17 mouse cellular contexts compared by ENCODE assay signal in genomic region chr2:144418062-144418461, GRCm38 (mm10). TPM values are rescaled to one million over a fixed set of nuclear protein-coding genes. Genes with fewer than 3 reads are reported as not detected.
A peak's percentile ranks its signal among the peaks of the same experiment; 100 is the strongest.
DNase-seq lines count a peak whose midpoint lies in the region; ATAC-seq and TF ChIP-seq lines count a peak whose summit lies in the region.
"Had no signal": no experiment of that assay in that cellular context is flagged by ENCODE, and none has a peak within 500 bp of the region (broad histone marks: within the 10 kb centered on the region; RNA-seq: fewer than 3 reads in every experiment).

No protein-coding gene starts in this region.

- H3K36me3 ChIP-seq in midbrain, embryonic 14.5 days (ENCODE audit: control insufficient read depth, insufficient read depth, low read length), result peaks cover 4% of the 10 kb centered on the region; the same call in 1 of the 2 replicates
- H3K36me3 ChIP-seq in midbrain, postnatal 0 days (ENCODE audit: insufficient read depth, low read length), result no peaks in the 10 kb centered on the region
- H3K36me3 ChIP-seq in forebrain, embryonic 15.5 days, result no peaks in the 10 kb centered on the region; the same call in 1 of the 2 replicates
- no peaks in the 10 kb centered on the region for H3K36me3 ChIP-seq in kidney, embryonic 16.5 days (ENCODE audit: insufficient read depth, low read length)
- no peaks in the 10 kb centered on the region for H3K36me3 ChIP-seq in liver, embryonic 11.5 days (ENCODE audit: control insufficient read depth, insufficient read depth, low read length)
- H3K36me3 ChIP-seq: stomach, embryonic 15.5 days had no signal

- intact Hi-C loops in left cerebral cortex, postnatal 14 days (cut with DNase I), result no loop called here

- H3K27ac ChIP-seq in midbrain, embryonic 14.5 days (replicated peaks; ENCODE audit: low read depth, low read length), result no peak overlapping the region
- no peak overlapping the region for H3K27ac ChIP-seq in midbrain, postnatal 0 days (ENCODE audit: low read depth, low read length)
- H3K27ac ChIP-seq in forebrain, embryonic 15.5 days (replicated peaks), result no peak overlapping the region
- H3K27ac ChIP-seq in kidney, embryonic 16.5 days (ENCODE audit: low read length), result peak overlapping the region; percentile 44; the same call in 1 of the 2 replicates
- no peak overlapping the region for H3K27ac ChIP-seq in liver, embryonic 11.5 days (ENCODE audit: low read depth, low read length)
- H3K27ac ChIP-seq: limb, embryonic 13.5 days; stomach, embryonic 15.5 days had no signal

- H3K9ac ChIP-seq in midbrain, embryonic 14.5 days (replicated peaks; ENCODE audit: low read length), result no peak overlapping the region
- no peak overlapping the region for H3K9ac ChIP-seq in midbrain, postnatal 0 days (replicated peaks; ENCODE audit: low read length, poor library complexity, severe bottlenecking)
- no peak overlapping the region for H3K9ac ChIP-seq in forebrain, embryonic 15.5 days (replicated peaks)
- no peak overlapping the region for H3K9ac ChIP-seq in kidney, embryonic 16.5 days (replicated peaks; ENCODE audit: low read length)
- no peak overlapping the region for H3K9ac ChIP-seq in liver, embryonic 11.5 days (ENCODE audit: low read depth, low read length)
- H3K9ac ChIP-seq: limb, embryonic 13.5 days; stomach, embryonic 15.5 days had no signal

- H3K4me1 ChIP-seq in midbrain, embryonic 14.5 days (ENCODE audit: control insufficient read depth, insufficient read depth, low read length), result peaks cover 6% of the 10 kb centered on the region; the same call in 1 of the 2 replicates
- 0 out of 2 replicates have a peak, but pooled peaks cover 2% of the 10 kb centered on the region for H3K4me1 ChIP-seq in midbrain, postnatal 0 days (ENCODE audit: insufficient read depth, low read length)
- H3K4me1 ChIP-seq in forebrain, embryonic 15.5 days, result peaks cover 5% of the 10 kb centered on the region
- H3K4me1 ChIP-seq in kidney, embryonic 16.5 days (ENCODE audit: insufficient read depth, low read length), result no peaks in the 10 kb centered on the region
- H3K4me1 ChIP-seq in liver, embryonic 11.5 days (replicated peaks; ENCODE audit: control insufficient read depth, insufficient read depth, low read length), result no peaks in the 10 kb centered on the region
- H3K4me1 ChIP-seq: stomach, embryonic 15.5 days had no signal

- TF ChIP-seq CTCF in midbrain, postnatal 0 days (IDR thresholded peaks at IDR 0.05), result no peak

- H3K4me3 ChIP-seq in midbrain, embryonic 14.5 days (replicated peaks; ENCODE audit: low read depth, low read length), result no peak overlapping the region
- no peak overlapping the region for H3K4me3 ChIP-seq in midbrain, postnatal 0 days (ENCODE audit: low read depth, low read length)
- H3K4me3 ChIP-seq in forebrain, embryonic 15.5 days, result no peak overlapping the region
- no peak overlapping the region for H3K4me3 ChIP-seq in kidney, embryonic 16.5 days (ENCODE audit: low read length)
- H3K4me3 ChIP-seq in liver, embryonic 11.5 days (ENCODE audit: low read depth, low read length), result no peak overlapping the region
- H3K4me3 ChIP-seq: limb, embryonic 13.5 days; stomach, embryonic 15.5 days had no signal

- WGBS in midbrain, embryonic 14.5 days, result 27% methylated on average over 2 of the region's 2 CpGs
- WGBS in midbrain, postnatal 0 days, result 23% methylated on average over 2 of the region's 2 CpGs
- 23% methylated on average over 2 of the region's 2 CpGs for WGBS in forebrain, embryonic 15.5 days
- WGBS in kidney, embryonic 16.5 days, result 10% methylated on average over 2 of the region's 2 CpGs
- WGBS in liver, embryonic 11.5 days, result 43% methylated on average over 2 of the region's 2 CpGs

- H3K4me2 ChIP-seq in midbrain, embryonic 14.5 days (ENCODE audit: low read length), result no peak overlapping the region
- H3K4me2 ChIP-seq in midbrain, postnatal 0 days (ENCODE audit: low read depth, low read length, poor library complexity, severe bottlenecking), result no peak overlapping the region
- H3K4me2 ChIP-seq in forebrain, embryonic 15.5 days (replicated peaks), result no peak overlapping the region
- H3K4me2 ChIP-seq in kidney, embryonic 16.5 days (replicated peaks; ENCODE audit: low read depth, low read length), result no peak overlapping the region
- H3K4me2 ChIP-seq in liver, embryonic 11.5 days, result no peak overlapping the region
- H3K4me2 ChIP-seq: limb, embryonic 13.5 days; stomach, embryonic 15.5 days had no signal

- ATAC-seq in midbrain, embryonic 14.5 days (ENCODE audit: low FRiP score, low TSS enrichment), result no peak; the same call in 1 of the 2 replicates
- ATAC-seq in midbrain, postnatal 0 days (ENCODE audit: low FRiP score), result no peak
- peak; percentile 30; the same call in 1 of the 2 replicates for ATAC-seq in forebrain, embryonic 15.5 days (replicated peaks)
- peak; percentile 55 for ATAC-seq in kidney, embryonic 16.5 days (ENCODE audit: low FRiP score, low TSS enrichment)
- ATAC-seq in liver, embryonic 11.5 days (replicated peaks; ENCODE audit: low FRiP score), result no peak

- no peaks in the 10 kb centered on the region for H3K27me3 ChIP-seq in midbrain, embryonic 14.5 days (ENCODE audit: control insufficient read depth, insufficient read depth, low read length)
- H3K27me3 ChIP-seq in midbrain, postnatal 0 days (ENCODE audit: insufficient read depth, low read length), result no peaks in the 10 kb centered on the region
- no peaks in the 10 kb centered on the region for H3K27me3 ChIP-seq in forebrain, embryonic 15.5 days
- H3K27me3 ChIP-seq in kidney, embryonic 16.5 days (ENCODE audit: insufficient read depth, low read length), result no peaks in the 10 kb centered on the region
- no peaks in the 10 kb centered on the region for H3K27me3 ChIP-seq in liver, embryonic 11.5 days (replicated peaks; ENCODE audit: control insufficient read depth, insufficient read depth, low read length)
- H3K27me3 ChIP-seq: limb, embryonic 13.5 days; stomach, embryonic 15.5 days had no signal

- no peaks in the 10 kb centered on the region for H3K9me3 ChIP-seq in midbrain, embryonic 14.5 days (ENCODE audit: control insufficient read depth, low read length)
- H3K9me3 ChIP-seq in midbrain, postnatal 0 days (ENCODE audit: low read length), result no peaks in the 10 kb centered on the region
- no peaks in the 10 kb centered on the region for H3K9me3 ChIP-seq in forebrain, embryonic 15.5 days
- 0 out of 2 replicates have a peak, but pooled peaks cover under 1% of the 10 kb centered on the region for H3K9me3 ChIP-seq in kidney, embryonic 16.5 days (ENCODE audit: low read length)
- H3K9me3 ChIP-seq in liver, embryonic 11.5 days (ENCODE audit: control insufficient read depth, low read length), result no peaks in the 10 kb centered on the region
- H3K9me3 ChIP-seq: limb, embryonic 13.5 days; stomach, embryonic 15.5 days had no signal

- peak; percentile 31 for DNase-seq in midbrain, embryonic 14.5 days
- DNase-seq in midbrain, postnatal 0 days (ENCODE audit: low spot score), result no peak
- DNase-seq in embryo, embryonic 10 days (ENCODE audit: low spot score), result no peak
- DNase-seq in left cerebral cortex, postnatal 14 days (ENCODE audit: low spot score in 2 of 2), result no peak
- no peak for DNase-seq in liver, embryonic 11.5 days (ENCODE audit: low spot score)
- DNase-seq: adrenal gland, postnatal 36 days; layer of hippocampus, adult 9-11 months; lung, adult 2 months; thymus, postnatal 14 days had no signal

RNA-seq across cellular contexts. Expression of gene Pet117, which starts 49.3 kb away (rescaled TPM):
- 3.1 TPM in 1 of 2 replicates, not detected in the other for polyA plus RNA-seq in midbrain, embryonic 14.5 days (2014; fragmentation: Nextera tagmentation; extraction: Ambion mirVana)
- total RNA-seq in midbrain, postnatal 0 days (2014; rRNA removed), result not detected in 2 replicates
- polyA plus RNA-seq in midbrain, postnatal 0 days (2015; fragmentation: Nextera tagmentation; extraction: Ambion mirVana), result 3.8 TPM in 1 of 2 replicates, not detected in the other
- 1.6 TPM in 1 of 2 replicates, not detected in the other for polyA plus RNA-seq in forebrain, embryonic 15.5 days (2015; fragmentation: Nextera tagmentation; extraction: Ambion mirVana)
- 0.56 TPM in 1 of 2 replicates, not detected in the other for polyA plus RNA-seq in kidney, embryonic 16.5 days (2015; fragmentation: Nextera tagmentation; extraction: Ambion mirVana)
- total RNA-seq in left cerebral cortex, postnatal 14 days (2021), result 1 to 10 TPM; 4.7 to 9.4 TPM
- 0.40 and 0.80 TPM in 2 replicates for polyA plus RNA-seq in liver, embryonic 11.5 days (2014; fragmentation: Nextera tagmentation; extraction: Ambion mirVana)
- total RNA-seq: hematopoietic stem cell, adult 5-6 weeks; megakaryocyte progenitor cell, adult 5-6 weeks had no signal
- polyA plus RNA-seq: cortical plate, adult 2 months; limb, embryonic 13.5 days; lung, adult 2 months; small intestine, adult 2 months had no signal

RNA-seq across cellular contexts. Expression of gene Kat14, which starts 49.3 kb away (rescaled TPM):
- polyA plus RNA-seq in midbrain, embryonic 14.5 days (2014; fragmentation: Nextera tagmentation; extraction: Ambion mirVana), result 24.0 and 25.5 TPM in 2 replicates
- total RNA-seq in midbrain, postnatal 0 days (2014; rRNA removed), result 24.5 and 37.7 TPM in 2 replicates
- polyA plus RNA-seq in midbrain, postnatal 0 days (2015; fragmentation: Nextera tagmentation; extraction: Ambion mirVana), result 17.7 and 19.2 TPM in 2 replicates
- polyA plus RNA-seq in forebrain, embryonic 15.5 days (2015; fragmentation: Nextera tagmentation; extraction: Ambion mirVana), result 28.3 and 28.6 TPM in 2 replicates
- polyA plus RNA-seq in kidney, embryonic 16.5 days (2015; fragmentation: Nextera tagmentation; extraction: Ambion mirVana), result 52.5 and 57.0 TPM in 2 replicates
- total RNA-seq in left cerebral cortex, postnatal 14 days (2021), result 10 to 100 TPM; 32.0 to 33.7 TPM
- polyA plus RNA-seq in liver, embryonic 11.5 days (2014; fragmentation: Nextera tagmentation; extraction: Ambion mirVana), result 33.5 and 34.8 TPM in 2 replicates

Comparison
In these comparisons a context has a peak if more than half of its experiments do, and no peak if none do; other contexts are left out.
1. ATAC-seq: peak in forebrain, embryonic 15.5 days (single experiment) and kidney, embryonic 16.5 days (single experiment); none in midbrain, embryonic 14.5 days (single experiment), midbrain, postnatal 0 days (single experiment) and liver, embryonic 11.5 days (single experiment).